Comparison of ENCODE assay signal across 9 mouse cellular contexts in the genomic region with DNA sequence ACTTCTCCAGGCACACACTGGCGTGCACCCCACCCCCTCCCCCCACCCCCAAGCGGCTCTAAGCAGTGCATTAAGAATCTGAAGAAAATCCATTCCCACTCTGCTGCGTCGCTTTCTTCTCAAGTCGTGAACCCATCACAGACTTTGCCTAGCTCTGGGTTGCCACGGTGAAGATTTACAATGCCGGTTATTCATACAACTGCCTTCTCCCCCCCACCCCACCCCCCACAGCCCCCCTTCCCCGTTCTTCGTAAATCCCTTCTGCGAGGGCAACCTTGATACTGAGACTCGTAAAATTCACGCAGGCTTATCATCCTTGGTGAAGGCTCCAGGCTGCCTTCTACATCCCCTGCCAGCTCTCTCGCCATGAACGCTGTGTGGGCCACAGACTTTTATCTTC.
A peak's percentile ranks its signal among the peaks of the same experiment; 100 is the strongest.
DNase-seq lines count a peak whose midpoint lies in the region; ATAC-seq lines count a peak whose summit lies in the region.
"Had no signal": no experiment of that assay in that cellular context is flagged by ENCODE, and none has a peak within 500 bp of the region (broad histone marks: within the 10 kb centered on the region; RNA-seq: fewer than 3 reads in every experiment).

No protein-coding gene starts in this region.

- H3K36me3 ChIP-seq in kidney, embryonic 15.5 days = no peaks in the 10 kb centered on the region
- H3K36me3 ChIP-seq in forebrain, embryonic 13.5 days (ENCODE audit: poor library complexity, severe bottlenecking) = no peaks in the 10 kb centered on the region
- H3K36me3 ChIP-seq in limb, embryonic 12.5 days = no peaks in the 10 kb centered on the region
- H3K36me3 ChIP-seq: lung, embryonic 15.5 days had no signal

- DNase-seq in kidney, postnatal 14 days = no peak
- peak; percentile 51 for DNase-seq in retina, postnatal 1 day
- no peak for DNase-seq in spleen, postnatal 36 days (ENCODE audit: low spot score in 2 of 2)

- H3K4me2 ChIP-seq in kidney, embryonic 15.5 days = peak overlapping the region; percentile 37
- peak overlapping the region; percentile 53 for H3K4me2 ChIP-seq in forebrain, embryonic 13.5 days
- H3K4me2 ChIP-seq in limb, embryonic 12.5 days = peak overlapping the region; percentile 48
- H3K4me2 ChIP-seq: lung, embryonic 15.5 days had no signal

- no peak overlapping the region for H3K27ac ChIP-seq in kidney, embryonic 15.5 days
- H3K27ac ChIP-seq in forebrain, embryonic 13.5 days = peak overlapping the region; percentile 88
- H3K27ac ChIP-seq in limb, embryonic 12.5 days = no peak overlapping the region
- H3K27ac ChIP-seq: lung, embryonic 15.5 days had no signal

- no peaks in the 10 kb centered on the region for H3K9me3 ChIP-seq in kidney, embryonic 15.5 days (replicated peaks)
- H3K9me3 ChIP-seq in forebrain, embryonic 13.5 days (replicated peaks) = no peaks in the 10 kb centered on the region
- no peaks in the 10 kb centered on the region for H3K9me3 ChIP-seq in limb, embryonic 12.5 days
- H3K9me3 ChIP-seq: lung, embryonic 15.5 days had no signal

- H3K9ac ChIP-seq in kidney, embryonic 15.5 days = no peak overlapping the region
- peak overlapping the region; percentile 50; the same call in 1 of the 2 replicates for H3K9ac ChIP-seq in forebrain, embryonic 13.5 days
- H3K9ac ChIP-seq in limb, embryonic 12.5 days (replicated peaks) = no peak overlapping the region
- H3K9ac ChIP-seq: lung, embryonic 15.5 days had no signal

- H3K27me3 ChIP-seq in kidney, embryonic 15.5 days = no peaks in the 10 kb centered on the region
- H3K27me3 ChIP-seq in forebrain, embryonic 13.5 days = no peaks in the 10 kb centered on the region
- H3K27me3 ChIP-seq in limb, embryonic 12.5 days = no peaks in the 10 kb centered on the region
- H3K27me3 ChIP-seq: lung, embryonic 15.5 days had no signal

- WGBS in kidney, embryonic 15.5 days = 12% methylated on average over 14 of the region's 14 CpGs
- WGBS in forebrain, embryonic 13.5 days = 3% methylated on average over 14 of the region's 14 CpGs
- WGBS in limb, embryonic 12.5 days = 8% methylated on average over 14 of the region's 14 CpGs

- peaks cover 16% of the 10 kb centered on the region for H3K4me1 ChIP-seq in kidney, embryonic 15.5 days
- peaks cover 35% of the 10 kb centered on the region for H3K4me1 ChIP-seq in forebrain, embryonic 13.5 days
- peaks cover 21% of the 10 kb centered on the region for H3K4me1 ChIP-seq in limb, embryonic 12.5 days (replicated peaks)

- no peak overlapping the region for H3K4me3 ChIP-seq in kidney, embryonic 15.5 days (replicated peaks)
- peak overlapping the region; percentile 12; the same call in 1 of the 2 replicates for H3K4me3 ChIP-seq in forebrain, embryonic 13.5 days
- H3K4me3 ChIP-seq in limb, embryonic 12.5 days (replicated peaks) = peak overlapping the region; percentile 12
- H3K4me3 ChIP-seq: lung, embryonic 15.5 days had no signal

- peak; percentile 40; the same call in 1 of the 2 replicates for ATAC-seq in kidney, embryonic 15.5 days (replicated peaks; ENCODE audit: low FRiP score)
- peak; percentile 85 for ATAC-seq in forebrain, embryonic 13.5 days
- ATAC-seq in limb, embryonic 12.5 days (ENCODE audit: insufficient number of reproducible peaks, insufficient read depth, low FRiP score, low TSS enrichment, low read depth) = peak; percentile 63
- no peak for ATAC-seq in cerebellum, adult (ENCODE audit: insufficient number of reproducible peaks, low FRiP score, low TSS enrichment)
- ATAC-seq in erythroblast, adult 5-6 weeks (replicated peaks; ENCODE audit: low FRiP score, poor library complexity, severe bottlenecking) = no peak

Comparison
In these comparisons a context has a peak if more than half of its experiments do, and no peak if none do; other contexts are left out.
1. ATAC-seq: peak in kidney, embryonic 15.5 days (single experiment), forebrain, embryonic 13.5 days (single experiment) and limb, embryonic 12.5 days (single experiment); none in cerebellum, adult (single experiment) and erythroblast, adult 5-6 weeks (single experiment).
2. Peak in every context shown above with its lines, with median percentiles within 50 percentile points of each other: H3K4me2 ChIP-seq.